Mouse (Mus musculus) duodenum, adult 2 months (tissue): ENCODE measurements around the gene Lbhd1. TPM values are rescaled to one million over a fixed set of nuclear protein-coding genes. Genes with fewer than 3 reads are reported as not detected.

ENCODE experiments used
- polyA plus RNA-seq: library from polyadenylated mRNA; depleted of rRNA; stranded (reverse); fragments of >200 nt; gene quantifications from 2 replicates; pipeline ENCODE4 v1.2.3, GENCODE M21; 2012; ENCODE audit warnings: low replicate concordance; rRNA removed

Lbhd1 gene
- polyA plus RNA-seq, 1 experiment = 0.41 TPM

Other genes with a start within 250 kb of the Lbhd1 start
- gene Chrm1, start 219.9 kb upstream of the Lbhd1 start, polyA plus RNA-seq = 2.3 and 6.0 TPM in 2 replicates
- 127 and 449 TPM in 2 replicates for gene Slc3a2, start 160.4 kb upstream of the Lbhd1 start, polyA plus RNA-seq
- 12.4 and 17.1 TPM in 2 replicates for gene Wdr74, start 147.9 kb upstream of the Lbhd1 start, polyA plus RNA-seq
- gene 1700092M07Rik, start 143.0 kb upstream of the Lbhd1 start, polyA plus RNA-seq = not detected in 2 replicates
- gene Stx5a, start 142.3 kb upstream of the Lbhd1 start, polyA plus RNA-seq = 54.0 and 56.6 TPM in 2 replicates
- 22.0 and 28.9 TPM in 2 replicates for gene Nxf1, start 126.7 kb upstream of the Lbhd1 start, polyA plus RNA-seq
- gene Tmem223, start 112.7 kb upstream of the Lbhd1 start, polyA plus RNA-seq = 147 and 196 TPM in 2 replicates
- gene Tmem179b, start 109.3 kb upstream of the Lbhd1 start, polyA plus RNA-seq = 107 and 114 TPM in 2 replicates
- 6.5 and 12.9 TPM in 2 replicates for gene Taf6l, start 97.3 kb upstream of the Lbhd1 start, polyA plus RNA-seq
- 12.3 and 13.7 TPM in 2 replicates for gene Polr2g, start 85.2 kb upstream of the Lbhd1 start, polyA plus RNA-seq
- 0.99 and 1.2 TPM in 2 replicates for gene Zbtb3, start 81.2 kb upstream of the Lbhd1 start, polyA plus RNA-seq
- gene Ttc9c, start 64.4 kb upstream of the Lbhd1 start, polyA plus RNA-seq = 3.4 and 8.2 TPM in 2 replicates
- gene Hnrnpul2, start 63.7 kb upstream of the Lbhd1 start, polyA plus RNA-seq = 7.7 and 10.3 TPM in 2 replicates
- gene AC129217.1, start 54.0 kb upstream of the Lbhd1 start, polyA plus RNA-seq = 2.3 TPM in 1 of 2 replicates, not detected in the other
- gene Bscl2, start 46.3 kb upstream of the Lbhd1 start, polyA plus RNA-seq = 88.6 and 106 TPM in 2 replicates
- 0.63 and 1.1 TPM in 2 replicates for gene Gng3, start 44.5 kb upstream of the Lbhd1 start, polyA plus RNA-seq
- 0.41 and 0.53 TPM in 2 replicates for gene Lrrn4cl, start 33.0 kb upstream of the Lbhd1 start, polyA plus RNA-seq
- gene Ubxn1, start 12.2 kb upstream of the Lbhd1 start, polyA plus RNA-seq = 81.5 and 127 TPM in 2 replicates
- gene Uqcc3, start 2.8 kb upstream of the Lbhd1 start, polyA plus RNA-seq = 8.7 and 9.9 TPM in 2 replicates
- gene Gm49403, start 198 bp downstream of the Lbhd1 start, polyA plus RNA-seq = not detected in 2 replicates
- gene 1810009A15Rik, start 5.1 kb downstream of the Lbhd1 start, polyA plus RNA-seq = 4.2 and 6.4 TPM in 2 replicates
- gene Gm49416, start 5.2 kb downstream of the Lbhd1 start, polyA plus RNA-seq = not detected in 2 replicates
- 16.7 and 22.1 TPM in 2 replicates for gene Ints5, start 9.3 kb downstream of the Lbhd1 start, polyA plus RNA-seq
- gene Ganab, start 14.3 kb downstream of the Lbhd1 start, polyA plus RNA-seq = 55.3 and 67.9 TPM in 2 replicates
- gene B3gat3, start 36.6 kb downstream of the Lbhd1 start, polyA plus RNA-seq = 78.8 and 91.5 TPM in 2 replicates
- gene Rom1, start 45.6 kb downstream of the Lbhd1 start, polyA plus RNA-seq = 15.7 and 17.8 TPM in 2 replicates
- 32.1 and 32.8 TPM in 2 replicates for gene Eml3, start 45.8 kb downstream of the Lbhd1 start, polyA plus RNA-seq
- 15.3 and 15.4 TPM in 2 replicates for gene Mta2, start 58.1 kb downstream of the Lbhd1 start, polyA plus RNA-seq
- 12.7 and 15.2 TPM in 2 replicates for gene Tut1, start 70.1 kb downstream of the Lbhd1 start, polyA plus RNA-seq
- gene Eef1g, start 83.3 kb downstream of the Lbhd1 start, polyA plus RNA-seq = 66.9 and 98.4 TPM in 2 replicates
- 3.3 and 9.9 TPM in 2 replicates for gene Ahnak, start 105.6 kb downstream of the Lbhd1 start, polyA plus RNA-seq
- gene Scgb1a1, start 204.2 kb downstream of the Lbhd1 start, polyA plus RNA-seq = not detected in 2 replicates